Mouse (Mus musculus) hindbrain, embryonic 15.5 days (tissue): ENCODE data around the gene B3gnt7. TPM values are rescaled to one million over a fixed set of nuclear protein-coding genes. Genes with fewer than 3 reads are reported as not detected.

Experiments
- ATAC-seq: fragments of 200-750 bp; cut with Nextera tagmentation; 2 replicates; pipeline ENCODE4 v1.8.0; 2017; ENCODE audit warnings: low read depth, moderate number of reproducible peaks, moderate TSS enrichment; ENCODE audit not compliant: low FRiP score
- H3K27ac ChIP-seq: fragments of 300-500 bp; sonication (generic); replicated peaks from 2 replicates; pipeline ENCODE4 v1.5.1; 2015; ENCODE audit warnings: mild to moderate bottlenecking, inconsistent platforms
- H3K27me3 ChIP-seq: fragments of 300-500 bp; sonication (generic); 2 replicates; pipeline ENCODE4 v1.6.1; 2015; ENCODE audit warnings: control low read depth, inconsistent platforms
- H3K36me3 ChIP-seq: fragments of 300-500 bp; sonication (generic); 2 replicates; pipeline ENCODE4 v1.6.1; 2015; ENCODE audit warnings: control low read depth, inconsistent platforms
- H3K4me1 ChIP-seq: fragments of 300-500 bp; sonication (generic); replicated peaks from 2 replicates; pipeline ENCODE4 v1.6.1; 2015; ENCODE audit warnings: control low read depth, inconsistent platforms
- H3K4me2 ChIP-seq: fragments of 300-500 bp; sonication (generic); 2 replicates; pipeline ENCODE4 v1.6.1; 2015; ENCODE audit warnings: moderate library complexity, mild to moderate bottlenecking, inconsistent platforms
- H3K4me3 ChIP-seq: fragments of 300-500 bp; sonication (generic); 2 replicates; pipeline ENCODE4 v1.5.1; 2015; ENCODE audit warnings: mild to moderate bottlenecking, inconsistent platforms
- H3K9ac ChIP-seq: fragments of 300-500 bp; sonication (generic); 2 replicates; pipeline ENCODE4 v1.6.1; 2015; ENCODE audit warnings: inconsistent platforms
- H3K9me3 ChIP-seq: fragments of 300-500 bp; sonication (generic); 2 replicates; pipeline ENCODE4 v1.6.1; 2016; ENCODE audit warnings: control low read depth, inconsistent platforms
- WGBS: fragments of 180-500 bp; shearing (Covaris S2); methylation state at CpG from one replicate; pipeline ENCODE4 v1.1.7; 2015; 5-methylcytosine and 5-hydroxymethylcytosine counted together
- polyA plus RNA-seq: library from polyadenylated mRNA; unstranded; fragments of >200 nt; fragmentation: Nextera tagmentation; extraction: Ambion mirVana; gene quantifications from 2 replicates; pipeline ENCODE4 v1.2.1, GENCODE M21; 2015

B3gnt7 gene
- polyA plus RNA-seq, 1 experiment from 2014 or later, result 8.7 TPM

GRCm38 (mm10) chr1:86303873-86304250 lies 1.2 kb downstream of the B3gnt7 start:
- peak overlapping the region; percentile 67 for H3K9ac ChIP-seq
- 4% methylated on average over 14 of the region's 16 CpGs for WGBS
- H3K9me3 ChIP-seq, result no peaks in the 10 kb centered on the region
- H3K4me2 ChIP-seq, result peak overlapping the region; percentile 96
- peak overlapping the region; percentile 78 for H3K4me3 ChIP-seq
- no peak; the same call in 1 of the 2 replicates for ATAC-seq
- peaks cover 20% of the 10 kb centered on the region for H3K27me3 ChIP-seq
- H3K36me3 ChIP-seq, result no peaks in the 10 kb centered on the region
- H3K27ac ChIP-seq, result no peak overlapping the region
- H3K4me1 ChIP-seq, result peaks cover 16% of the 10 kb centered on the region

GRCm38 (mm10) chr1:86306686-86307085 lies 4.1 kb downstream of the B3gnt7 start:
- Histone ChIP-seq H3K9ac (no peak overlapping the region), H3K9me3 (no peaks in the 10 kb centered on the region), H3K27me3 (peaks cover 16% of the 10 kb centered on the region), H3K4me3 (no peak overlapping the region), H3K27ac (no peak overlapping the region), H3K4me2 (no peak overlapping the region), H3K4me1 (peaks cover 23% of the 10 kb centered on the region), H3K36me3 (no peaks in the 10 kb centered on the region)
- WGBS, result 91% methylated on average over 3 of the region's 3 CpGs
- ATAC-seq, result no peak

- Histone ChIP-seq H3K9ac (no peak overlapping the region), H3K4me3 (no peak overlapping the region), H3K36me3 (no peaks in the 10 kb centered on the region), H3K27ac (no peak overlapping the region), H3K4me2 (no peak overlapping the region), H3K9me3 (no peaks in the 10 kb centered on the region), H3K27me3 (peaks cover 14% of the 10 kb centered on the region), H3K4me1 (peaks cover 23% of the 10 kb centered on the region)
- ATAC-seq, result no peak
- 93% methylated on average over 7 of the region's 7 CpGs for WGBS
Observed at GRCm38 (mm10) chr1:86307177-86307762, 4.6 kb downstream of the B3gnt7 start.

GRCm38 (mm10) chr1:86307871-86308641 lies 5.4 kb downstream of the B3gnt7 start:
- Histone ChIP-seq H3K4me1 (peaks cover 17% of the 10 kb centered on the region), H3K27ac (no peak overlapping the region), H3K4me3 (no peak overlapping the region), H3K9ac (no peak overlapping the region), H3K9me3 (no peaks in the 10 kb centered on the region), H3K4me2 (no peak overlapping the region), H3K27me3 (peaks cover 14% of the 10 kb centered on the region), H3K36me3 (no peaks in the 10 kb centered on the region)
- ATAC-seq, result no peak
- 37% methylated on average over 4 of the region's 4 CpGs for WGBS

- H3K9me3 ChIP-seq, result no peaks in the 10 kb centered on the region
- H3K9ac ChIP-seq, result no peak overlapping the region
- no peak overlapping the region for H3K4me2 ChIP-seq
- H3K27ac ChIP-seq, result no peak overlapping the region
- 91% methylated on average over 7 of the region's 7 CpGs for WGBS
- H3K4me1 ChIP-seq, result 0 out of 2 replicates have a peak, but pooled peaks cover 9% of the 10 kb centered on the region
- ATAC-seq, result no peak
- H3K36me3 ChIP-seq, result no peaks in the 10 kb centered on the region
- H3K4me3 ChIP-seq, result no peak overlapping the region
- H3K27me3 ChIP-seq, result peaks cover 11% of the 10 kb centered on the region
Observed at GRCm38 (mm10) chr1:86309270-86309833, 6.7 kb downstream of the B3gnt7 start.

- H3K9me3 ChIP-seq, result no peaks in the 10 kb centered on the region
- no peak for ATAC-seq
- H3K36me3 ChIP-seq, result no peaks in the 10 kb centered on the region
- no peak overlapping the region for H3K27ac ChIP-seq
- 0 out of 2 replicates have a peak, but pooled peaks cover 7% of the 10 kb centered on the region for H3K4me1 ChIP-seq
- WGBS, result 15% methylated on average over 15 of the region's 15 CpGs
- no peak overlapping the region for H3K4me2 ChIP-seq
- H3K4me3 ChIP-seq, result no peak overlapping the region
- no peaks in the 10 kb centered on the region for H3K27me3 ChIP-seq
- no peak overlapping the region for H3K9ac ChIP-seq
Observed at GRCm38 (mm10) chr1:86310536-86311310, 8.1 kb downstream of the B3gnt7 start.

- Histone ChIP-seq H3K4me2 (no peak overlapping the region), H3K27ac (no peak overlapping the region), H3K4me3 (no peak overlapping the region), H3K9ac (no peak overlapping the region), H3K27me3 (no peaks in the 10 kb centered on the region), H3K9me3 (no peaks in the 10 kb centered on the region), H3K4me1 (0 out of 2 replicates have a peak, but pooled peaks cover 7% of the 10 kb centered on the region), H3K36me3 (no peaks in the 10 kb centered on the region)
- ATAC-seq, result no peak
- 24% methylated on average over 10 of the region's 10 CpGs for WGBS
Observed at GRCm38 (mm10) chr1:86311467-86312005, 8.9 kb downstream of the B3gnt7 start.

- no peak overlapping the region for H3K27ac ChIP-seq
- no peak for ATAC-seq
- H3K4me3 ChIP-seq, result no peak overlapping the region
- no peak overlapping the region for H3K9ac ChIP-seq
- WGBS, result 84% methylated on average over 3 of the region's 3 CpGs
- H3K4me2 ChIP-seq, result no peak overlapping the region
- 0 out of 2 replicates have a peak, but pooled peaks cover 7% of the 10 kb centered on the region for H3K4me1 ChIP-seq
- no peaks in the 10 kb centered on the region for H3K27me3 ChIP-seq
- H3K36me3 ChIP-seq, result no peaks in the 10 kb centered on the region
- no peaks in the 10 kb centered on the region for H3K9me3 ChIP-seq
Observed at GRCm38 (mm10) chr1:86312269-86312668, 9.6 kb downstream of the B3gnt7 start.

GRCm38 (mm10) chr1:86313096-86313771 lies 10.6 kb downstream of the B3gnt7 start:
- Histone ChIP-seq H3K36me3 (no peaks in the 10 kb centered on the region), H3K27ac (no peak overlapping the region), H3K4me1 (0 out of 2 replicates have a peak, but pooled peaks cover 7% of the 10 kb centered on the region), H3K9me3 (no peaks in the 10 kb centered on the region), H3K27me3 (no peaks in the 10 kb centered on the region), H3K4me3 (no peak overlapping the region), H3K4me2 (no peak overlapping the region), H3K9ac (no peak overlapping the region)
- ATAC-seq, result no peak
- WGBS, result 42% methylated on average over 16 of the region's 16 CpGs

- H3K36me3 ChIP-seq, result no peaks in the 10 kb centered on the region
- 29% methylated on average over 15 of the region's 15 CpGs for WGBS
- no peak overlapping the region for H3K27ac ChIP-seq
- H3K4me1 ChIP-seq, result 0 out of 2 replicates have a peak, but pooled peaks cover 7% of the 10 kb centered on the region
- no peak overlapping the region for H3K4me2 ChIP-seq
- no peak overlapping the region for H3K9ac ChIP-seq
- no peak overlapping the region for H3K4me3 ChIP-seq
- no peak for ATAC-seq
- H3K27me3 ChIP-seq, result no peaks in the 10 kb centered on the region
- H3K9me3 ChIP-seq, result no peaks in the 10 kb centered on the region
Observed at GRCm38 (mm10) chr1:86313772-86314125, 11.1 kb downstream of the B3gnt7 start.

GRCm38 (mm10) chr1:86320822-86321413 lies 18.3 kb downstream of the B3gnt7 start:
- H3K9me3 ChIP-seq, result no peaks in the 10 kb centered on the region
- WGBS, result 89% methylated on average over 7 of the region's 8 CpGs
- no peaks in the 10 kb centered on the region for H3K27me3 ChIP-seq
- no peaks in the 10 kb centered on the region for H3K36me3 ChIP-seq
- H3K4me2 ChIP-seq, result no peak overlapping the region
- no peaks in the 10 kb centered on the region for H3K4me1 ChIP-seq
- ATAC-seq, result no peak
- H3K4me3 ChIP-seq, result no peak overlapping the region
- H3K9ac ChIP-seq, result no peak overlapping the region
- no peak overlapping the region for H3K27ac ChIP-seq
